Mouse (Mus musculus): Measurements from ENCODE around the gene Klhdc1. TPM values are rescaled to one million over a fixed set of nuclear protein-coding genes. Genes with fewer than 3 reads are reported as not detected.

The Klhdc1 gene
- polyA plus RNA-seq, 1 experiment from 2014 or later = 3.2 TPM

GRCm38 (mm10) chr12:69280915-69281314, 39.9 kb downstream of the Klhdc1 start:
- ATAC-seq (ENCODE audit: insufficient read depth) (no peak), DNase-seq (no peak)
- WGBS = 93% methylated on average over 3 of the region's 3 CpGs
- no peaks in the 10 kb centered on the region for H3K4me1 ChIP-seq (ENCODE audit: insufficient read depth)
- no peak overlapping the region for H3K9ac ChIP-seq
- H3K4me3 ChIP-seq (ENCODE audit: low read depth, low read length) = no peak overlapping the region
- H3K27me3 ChIP-seq (ENCODE audit: insufficient read depth, low read length) = no peaks in the 10 kb centered on the region
- no peaks in the 10 kb centered on the region for H3K9me3 ChIP-seq (ENCODE audit: low read depth, low read length)
- TF ChIP-seq CTCF (IDR thresholded peaks at IDR 0.05; ENCODE audit: low read depth) = no peak
- H3K36me3 ChIP-seq (ENCODE audit: insufficient read depth) = no peaks in the 10 kb centered on the region
- no peak overlapping the region for H3K27ac ChIP-seq (ENCODE audit: low read depth)
- no peak overlapping the region for H3K4me2 ChIP-seq

- DNase-seq (no peak), ATAC-seq (ENCODE audit: insufficient read depth) (no peak)
- Histone ChIP-seq H3K27me3 (ENCODE audit: insufficient read depth, low read length) (no peaks in the 10 kb centered on the region), H3K9me3 (ENCODE audit: low read depth, low read length) (no peaks in the 10 kb centered on the region), H3K9ac (no peak overlapping the region), H3K4me2 (no peak overlapping the region), H3K4me1 (ENCODE audit: insufficient read depth) (no peaks in the 10 kb centered on the region), H3K27ac (ENCODE audit: low read depth) (no peak overlapping the region), H3K4me3 (ENCODE audit: low read depth, low read length) (no peak overlapping the region), H3K36me3 (ENCODE audit: insufficient read depth) (no peaks in the 10 kb centered on the region)
- no peak for TF ChIP-seq CTCF (IDR thresholded peaks at IDR 0.05; ENCODE audit: low read depth)
- 81% methylated on average over 7 of the region's 7 CpGs for WGBS
These were observed 42.2 kb downstream of the Klhdc1 start for GRCm38 (mm10) chr12:69283146-69283545.

GRCm38 (mm10) chr12:69287535-69287934, 46.6 kb downstream of the Klhdc1 start:
- Histone ChIP-seq H3K27ac (ENCODE audit: low read depth) (no peak overlapping the region), H3K4me2 (no peak overlapping the region), H3K9ac (no peak overlapping the region), H3K9me3 (ENCODE audit: low read depth, low read length) (no peaks in the 10 kb centered on the region), H3K4me3 (ENCODE audit: low read depth, low read length) (no peak overlapping the region), H3K4me1 (ENCODE audit: insufficient read depth) (no peaks in the 10 kb centered on the region), H3K27me3 (ENCODE audit: insufficient read depth, low read length) (no peaks in the 10 kb centered on the region), H3K36me3 (ENCODE audit: insufficient read depth) (no peaks in the 10 kb centered on the region)
- ATAC-seq (ENCODE audit: insufficient read depth) (no peak), DNase-seq (no peak)
- TF ChIP-seq CTCF (IDR thresholded peaks at IDR 0.05; ENCODE audit: low read depth) = no peak
- WGBS = 83% methylated on average over 8 of the region's 8 CpGs

GRCm38 (mm10) chr12:69288699-69289098, 47.7 kb downstream of the Klhdc1 start:
- TF ChIP-seq CTCF (IDR thresholded peaks at IDR 0.05; ENCODE audit: low read depth) = no peak
- ATAC-seq (ENCODE audit: insufficient read depth) (no peak), DNase-seq (no peak)
- H3K27me3 ChIP-seq (ENCODE audit: insufficient read depth, low read length) = no peaks in the 10 kb centered on the region
- no peak overlapping the region for H3K4me2 ChIP-seq
- no peaks in the 10 kb centered on the region for H3K4me1 ChIP-seq (ENCODE audit: insufficient read depth)
- WGBS = 69% methylated on average over 9 of the region's 9 CpGs
- H3K36me3 ChIP-seq (ENCODE audit: insufficient read depth) = no peaks in the 10 kb centered on the region
- no peak overlapping the region for H3K9ac ChIP-seq
- no peak overlapping the region for H3K27ac ChIP-seq (ENCODE audit: low read depth)
- H3K9me3 ChIP-seq (ENCODE audit: low read depth, low read length) = no peaks in the 10 kb centered on the region
- no peak overlapping the region for H3K4me3 ChIP-seq (ENCODE audit: low read depth, low read length)

GRCm38 (mm10) chr12:69292401-69292800, 51.4 kb downstream of the Klhdc1 start:
- Histone ChIP-seq H3K4me1 (ENCODE audit: insufficient read depth) (no peaks in the 10 kb centered on the region), H3K4me3 (ENCODE audit: low read depth, low read length) (no peak overlapping the region), H3K9ac (no peak overlapping the region), H3K36me3 (ENCODE audit: insufficient read depth) (no peaks in the 10 kb centered on the region), H3K4me2 (no peak overlapping the region), H3K27ac (ENCODE audit: low read depth) (no peak overlapping the region), H3K27me3 (ENCODE audit: insufficient read depth, low read length) (no peaks in the 10 kb centered on the region), H3K9me3 (ENCODE audit: low read depth, low read length) (no peaks in the 10 kb centered on the region)
- WGBS = 89% methylated on average over 6 of the region's 6 CpGs
- TF ChIP-seq CTCF (IDR thresholded peaks at IDR 0.05; ENCODE audit: low read depth) = no peak
- DNase-seq (no peak), ATAC-seq (ENCODE audit: insufficient read depth) (no peak)

- no peak overlapping the region for H3K9ac ChIP-seq
- no peak for DNase-seq
- TF ChIP-seq CTCF (IDR thresholded peaks at IDR 0.05; ENCODE audit: low read depth) = no peak
- no peak overlapping the region for H3K4me2 ChIP-seq
- H3K27me3 ChIP-seq (ENCODE audit: insufficient read depth, low read length) = no peaks in the 10 kb centered on the region
- no peaks in the 10 kb centered on the region for H3K9me3 ChIP-seq (ENCODE audit: low read depth, low read length)
- H3K36me3 ChIP-seq (ENCODE audit: insufficient read depth) = no peaks in the 10 kb centered on the region
- ATAC-seq (ENCODE audit: insufficient read depth) = no peak
- WGBS = 62% methylated on average over 2 of the region's 2 CpGs
- no peak overlapping the region for H3K4me3 ChIP-seq (ENCODE audit: low read depth, low read length)
- H3K27ac ChIP-seq (ENCODE audit: low read depth) = no peak overlapping the region
- H3K4me1 ChIP-seq (ENCODE audit: insufficient read depth) = peaks cover 3% of the 10 kb centered on the region; the same call in 1 of the 2 replicates
These were observed 52.8 kb downstream of the Klhdc1 start for GRCm38 (mm10) chr12:69293815-69294214.

GRCm38 (mm10) chr12:69294936-69295335, 54.0 kb downstream of the Klhdc1 start:
- Histone ChIP-seq H3K4me2 (no peak overlapping the region), H3K27ac (ENCODE audit: low read depth) (no peak overlapping the region), H3K36me3 (ENCODE audit: insufficient read depth) (no peaks in the 10 kb centered on the region), H3K4me3 (ENCODE audit: low read depth, low read length) (no peak overlapping the region), H3K9me3 (ENCODE audit: low read depth, low read length) (no peaks in the 10 kb centered on the region), H3K4me1 (ENCODE audit: insufficient read depth) (peaks cover 3% of the 10 kb centered on the region; the same call in 1 of the 2 replicates), H3K27me3 (ENCODE audit: insufficient read depth, low read length) (no peaks in the 10 kb centered on the region), H3K9ac (no peak overlapping the region)
- WGBS = 78% methylated on average over 2 of the region's 2 CpGs
- DNase-seq (no peak), ATAC-seq (ENCODE audit: insufficient read depth) (no peak)
- no peak for TF ChIP-seq CTCF (IDR thresholded peaks at IDR 0.05; ENCODE audit: low read depth)

- peak overlapping the region; percentile 75 for H3K4me2 ChIP-seq
These were observed 54.7 kb downstream of the Klhdc1 start for GRCm38 (mm10) chr12:69295651-69296050.

More at GRCm38 (mm10) chr12:69295651-69296050, 54.7 kb downstream of the Klhdc1 start:
- WGBS = 77% methylated on average over 4 of the region's 4 CpGs
- TF ChIP-seq CTCF (IDR thresholded peaks at IDR 0.05; ENCODE audit: low read depth) = no peak
- Histone ChIP-seq H3K27ac (ENCODE audit: low read depth) (peak overlapping the region; percentile 96), H3K27me3 (ENCODE audit: insufficient read depth, low read length) (no peaks in the 10 kb centered on the region), H3K36me3 (ENCODE audit: insufficient read depth) (peaks cover 6% of the 10 kb centered on the region; the same call in 1 of the 2 replicates), H3K9me3 (ENCODE audit: low read depth, low read length) (no peaks in the 10 kb centered on the region), H3K9ac (peak overlapping the region; percentile 97), H3K4me1 (ENCODE audit: insufficient read depth) (peaks cover 3% of the 10 kb centered on the region; the same call in 1 of the 2 replicates), H3K4me3 (ENCODE audit: low read depth, low read length) (peak overlapping the region; percentile 96; the same call in 1 of the 2 replicates)
- ATAC-seq (ENCODE audit: insufficient read depth) (no peak), DNase-seq (no peak)
